Mouse (Mus musculus) heart, postnatal 14 days (tissue): ENCODE data around the gene Jmjd8. TPM values are rescaled to one million over a fixed set of nuclear protein-coding genes. Genes with fewer than 3 reads are reported as not detected.

Experiments used
- DNase-seq, 2 experiments: peaks; one replicate each; pipeline ENCODE4 v3.0.0; 2021 to 2022
- intact Hi-C: fragments of 180-260 bp; cut with DNase I; formaldehyde crosslinking; loops from one replicate; pipeline ENCODE4 v1.15.1; 2025
- total RNA-seq, 2 experiments: library from RNA; stranded (reverse); gene quantifications; 2 replicates each; pipeline ENCODE4 v1.2.3; 2021

Gene Jmjd8
- total RNA-seq, 2 experiments from 2014 or later: 33.1 to 34.1 TPM

GRCm38 (mm10) chr17:25830806-25831431, 2.3 kb downstream of the Jmjd8 start:
- intact Hi-C loops: no loop called here
- no peak for DNase-seq

GRCm38 (mm10) chr17:25831451-25832281, 3.0 kb downstream of the Jmjd8 start:
- DNase-seq: peak in 1 of 2 experiments; percentile 31
- intact Hi-C loops: no loop called here

- intact Hi-C loops: no loop called here
- DNase-seq: peak; percentile 100
Measured at GRCm38 (mm10) chr17:25832436-25833290, 4.0 kb downstream of the Jmjd8 start.

- intact Hi-C loops: no loop called here
- DNase-seq: peak; percentile 90 to 94
Measured at GRCm38 (mm10) chr17:25833291-25833663, 4.6 kb downstream of the Jmjd8 start, which contains the start of gene Stub1. Gene Stub1, minus strand, starts transcription at chr17:25833404.

GRCm38 (mm10) chr17:25833961-25834594, 5.4 kb downstream of the Jmjd8 start:
- peak in 1 of 2 experiments; percentile 42 for DNase-seq
- intact Hi-C loops: no loop called here

GRCm38 (mm10) chr17:25834595-25835222, 6.0 kb downstream of the Jmjd8 start:
- no peak for DNase-seq
- intact Hi-C loops: no loop called here

- intact Hi-C loops: no loop called here
- DNase-seq: no peak
Measured at GRCm38 (mm10) chr17:25835301-25835700, 6.6 kb downstream of the Jmjd8 start.

- DNase-seq: no peak
- intact Hi-C loops: no loop called here
Measured at GRCm38 (mm10) chr17:25835816-25836215, 7.1 kb downstream of the Jmjd8 start.

GRCm38 (mm10) chr17:25836397-25837075, 7.9 kb downstream of the Jmjd8 start:
- intact Hi-C loops: no loop called here
- peak in 1 of 2 experiments; percentile 32 for DNase-seq

GRCm38 (mm10) chr17:25837076-25837410, 8.4 kb downstream of the Jmjd8 start, which contains the start of gene Rhbdl1:
Gene Rhbdl1, minus strand, starts transcription at chr17:25837295.
- peak; percentile 70 to 79 for DNase-seq
- intact Hi-C loops: no loop called here

GRCm38 (mm10) chr17:25837533-25837932, 8.9 kb downstream of the Jmjd8 start:
- intact Hi-C loops: no loop called here
- DNase-seq: no peak

- DNase-seq: no peak
- intact Hi-C loops: no loop called here
Measured at GRCm38 (mm10) chr17:25838904-25839303, 10.2 kb downstream of the Jmjd8 start.

- intact Hi-C loops: no loop called here
- DNase-seq: no peak
Measured at GRCm38 (mm10) chr17:25839455-25840235, 11.0 kb downstream of the Jmjd8 start.

GRCm38 (mm10) chr17:25840519-25840918, 11.9 kb downstream of the Jmjd8 start:
- DNase-seq: no peak
- intact Hi-C loops: no loop called here

- intact Hi-C loops: no loop called here
- DNase-seq: no peak
Measured at GRCm38 (mm10) chr17:25841117-25841880, 12.6 kb downstream of the Jmjd8 start, which contains the start of gene Gm20683. Gene Gm20683, minus strand, starts transcription at chr17:25841763.

GRCm38 (mm10) chr17:25842509-25842908, 13.8 kb downstream of the Jmjd8 start:
- intact Hi-C loops: no loop called here

GRCm38 (mm10) chr17:25843122-25843521, 14.5 kb downstream of the Jmjd8 start:
- intact Hi-C loops: no loop called here

More at GRCm38 (mm10) chr17:25842509-25842908, 13.8 kb downstream of the Jmjd8 start:
- DNase-seq: no peak

More at GRCm38 (mm10) chr17:25843122-25843521, 14.5 kb downstream of the Jmjd8 start:
- no peak for DNase-seq
